Mouse (Mus musculus) intestine, embryonic 16.5 days (tissue): ENCODE results near the gene Numbl. TPM values are rescaled to one million over a fixed set of nuclear protein-coding genes. Genes with fewer than 3 reads are reported as not detected.

ENCODE experiments used
- ATAC-seq: fragments of 200-750 bp; cut with Nextera tagmentation; 2 replicates; pipeline ENCODE4 v1.8.0; 2017; ENCODE audit warnings: moderate TSS enrichment, moderate library complexity
- H3K27ac ChIP-seq: fragments of 300-500 bp; sonication (generic); 2 replicates; pipeline ENCODE4 v1.5.1; 2014; ENCODE audit warnings: mild to moderate bottlenecking, low read length
- H3K27me3 ChIP-seq: fragments of 300-500 bp; sonication (generic); replicated peaks from 2 replicates; pipeline ENCODE4 v1.6.1; 2014; ENCODE audit warnings: low read length, control low read depth, mixed read lengths; ENCODE audit not compliant: control insufficient read depth, insufficient read depth
- H3K36me3 ChIP-seq: fragments of 300-500 bp; sonication (generic); 2 replicates; pipeline ENCODE4 v1.6.1; 2014; ENCODE audit warnings: low read length, control low read depth; ENCODE audit not compliant: control insufficient read depth, insufficient read depth
- H3K4me1 ChIP-seq: fragments of 300-500 bp; sonication (generic); 2 replicates; pipeline ENCODE4 v1.6.1; 2014; ENCODE audit warnings: low read length, control low read depth, mixed read lengths; ENCODE audit not compliant: control insufficient read depth, insufficient read depth
- H3K4me2 ChIP-seq: fragments of 300-500 bp; sonication (generic); 2 replicates; pipeline ENCODE4 v1.6.1; 2014; ENCODE audit warnings: low read depth, low read length, control low read depth
- H3K4me3 ChIP-seq: fragments of 300-500 bp; sonication (generic); 2 replicates; pipeline ENCODE4 v1.5.1; 2014; ENCODE audit warnings: mild to moderate bottlenecking, low read length
- H3K9ac ChIP-seq: fragments of 300-500 bp; sonication (generic); 2 replicates; pipeline ENCODE4 v1.6.1; 2014; ENCODE audit warnings: low read depth, low read length
- H3K9me3 ChIP-seq: fragments of 300-500 bp; sonication (generic); 2 replicates; pipeline ENCODE4 v1.6.1; 2016; ENCODE audit warnings: low read length, control low read depth; ENCODE audit not compliant: control insufficient read depth
- WGBS: fragments of 180-500 bp; shearing (Covaris S2); extraction: QIAGEN DNeasy Blood & Tissue Kit; methylation state at CpG from one replicate; pipeline ENCODE4 v1.1.7; 2014; 5-methylcytosine and 5-hydroxymethylcytosine counted together
- polyA plus RNA-seq: library from polyadenylated mRNA; unstranded; fragments of >200 nt; fragmentation: Nextera tagmentation; extraction: Ambion mirVana; gene quantifications from 2 replicates; pipeline ENCODE4 v1.2.1, GENCODE M21; 2015

Numbl gene
- polyA plus RNA-seq, 1 experiment from 2014 or later, result 9.1 TPM

DNA sequence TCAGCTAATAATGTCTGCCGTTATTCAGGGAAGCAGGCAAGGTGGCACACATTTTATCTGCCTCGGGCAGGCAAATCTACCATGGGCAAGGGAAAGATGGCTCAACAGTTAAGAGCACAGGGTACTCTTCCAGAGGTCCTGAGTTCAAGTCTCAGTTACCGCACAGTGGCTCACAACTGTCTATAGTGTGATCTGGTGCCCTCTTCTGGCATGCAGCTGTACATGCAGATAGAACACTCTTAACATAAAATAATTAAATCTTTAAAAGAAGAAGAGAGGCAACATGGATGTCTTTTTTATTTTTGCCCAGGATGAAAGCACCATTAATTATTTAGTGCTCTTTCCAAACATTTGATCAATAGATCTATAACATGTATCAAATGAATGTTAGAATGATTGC is 19.0 kb downstream of the Numbl start:
- Histone ChIP-seq H3K9me3 (no peaks in the 10 kb centered on the region), H3K4me3 (no peak overlapping the region), H3K9ac (no peak overlapping the region), H3K36me3 (peaks cover 7% of the 10 kb centered on the region), H3K27me3 (no peaks in the 10 kb centered on the region), H3K27ac (no peak overlapping the region), H3K4me2 (no peak overlapping the region), H3K4me1 (peaks cover 13% of the 10 kb centered on the region; the same call in 1 of the 2 replicates)
- 98% methylated on average over 3 of the region's 3 CpGs for WGBS
- ATAC-seq, result no peak

DNA sequence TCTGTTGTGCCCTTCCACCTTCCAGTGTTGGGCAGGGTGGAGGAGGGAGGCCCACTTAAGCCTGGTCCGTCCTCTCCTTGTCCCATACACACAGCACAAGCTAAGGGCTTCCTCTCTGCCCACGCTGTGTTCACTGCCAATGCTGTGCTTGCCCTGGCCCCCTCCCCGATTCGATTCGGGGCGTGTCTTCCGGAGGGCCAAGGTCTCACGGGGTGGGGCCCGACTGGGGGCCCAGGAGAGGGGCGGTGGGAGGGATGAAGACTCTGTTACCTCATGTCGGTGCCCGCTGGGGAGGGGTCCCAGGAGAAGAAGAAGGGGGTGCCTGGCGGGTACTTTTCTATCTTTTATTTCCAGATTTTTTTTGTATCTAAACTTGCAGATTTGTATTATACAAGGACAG is 23.5 kb downstream of the Numbl start:
- WGBS, result 34% methylated on average over 13 of the region's 13 CpGs
- peak; percentile 34 for ATAC-seq

GRCm38 (mm10) chr7:27282225-27282624 is 24.0 kb downstream of the Numbl start:
- peak; percentile 55 for ATAC-seq
- Histone ChIP-seq H3K36me3 (peaks cover 2% of the 10 kb centered on the region; the same call in 1 of the 2 replicates), H3K27me3 (no peaks in the 10 kb centered on the region), H3K27ac (peak overlapping the region; percentile 68; the same call in 1 of the 2 replicates), H3K4me2 (0 out of 2 replicates have a peak overlapping the region, but pooled peaks have one; percentile 39), H3K9ac (no peak overlapping the region), H3K4me3 (no peak overlapping the region), H3K9me3 (no peaks in the 10 kb centered on the region), H3K4me1 (peaks cover 18% of the 10 kb centered on the region)
- 51% methylated on average over 4 of the region's 4 CpGs for WGBS

More for the DNA sequence above, 23.5 kb downstream of the Numbl start:
- Histone ChIP-seq H3K9ac (0 out of 2 replicates have a peak overlapping the region, but pooled peaks have one; percentile 14), H3K36me3 (peaks cover 5% of the 10 kb centered on the region), H3K4me1 (peaks cover 18% of the 10 kb centered on the region), H3K4me3 (no peak overlapping the region), H3K27me3 (no peaks in the 10 kb centered on the region), H3K4me2 (peak overlapping the region; percentile 39), H3K9me3 (no peaks in the 10 kb centered on the region), H3K27ac (peak overlapping the region; percentile 68; the same call in 1 of the 2 replicates)

- Histone ChIP-seq H3K9me3 (no peaks in the 10 kb centered on the region), H3K9ac (peak overlapping the region; percentile 2), H3K36me3 (peaks cover 2% of the 10 kb centered on the region; the same call in 1 of the 2 replicates), H3K4me3 (no peak overlapping the region), H3K27ac (peak overlapping the region; percentile 59), H3K4me1 (peaks cover 18% of the 10 kb centered on the region), H3K4me2 (0 out of 2 replicates have a peak overlapping the region, but pooled peaks have one; percentile 13), H3K27me3 (no peaks in the 10 kb centered on the region)
- peak; percentile 47 for ATAC-seq
- WGBS, result 4% methylated on average over 28 of the region's 28 CpGs
Measured at GRCm38 (mm10) chr7:27284865-27285697, 26.8 kb downstream of the Numbl start.

GRCm38 (mm10) chr7:27285698-27286066 is 27.4 kb downstream of the Numbl start:
- peak; percentile 70 for ATAC-seq
- 0 out of 2 replicates have a peak overlapping the region, but pooled peaks have one; percentile 13 for H3K4me2 ChIP-seq
- peaks cover 2% of the 10 kb centered on the region; the same call in 1 of the 2 replicates for H3K36me3 ChIP-seq
- peaks cover 17% of the 10 kb centered on the region for H3K4me1 ChIP-seq
- H3K27ac ChIP-seq, result no peak overlapping the region
- no peak overlapping the region for H3K4me3 ChIP-seq
- H3K9ac ChIP-seq, result no peak overlapping the region; the same call in 1 of the 2 replicates
- 5% methylated on average over 8 of the region's 8 CpGs for WGBS
- H3K9me3 ChIP-seq, result no peaks in the 10 kb centered on the region
- H3K27me3 ChIP-seq, result no peaks in the 10 kb centered on the region

- no peak for ATAC-seq
- Histone ChIP-seq H3K9ac (no peak overlapping the region), H3K27ac (no peak overlapping the region), H3K27me3 (no peaks in the 10 kb centered on the region), H3K36me3 (no peaks in the 10 kb centered on the region), H3K4me3 (no peak overlapping the region), H3K9me3 (no peaks in the 10 kb centered on the region), H3K4me1 (peaks cover 6% of the 10 kb centered on the region; the same call in 1 of the 2 replicates), H3K4me2 (no peak overlapping the region)
- 89% methylated on average over 7 of the region's 7 CpGs for WGBS
Measured at GRCm38 (mm10) chr7:27288732-27289131, 30.5 kb downstream of the Numbl start.

GRCm38 (mm10) chr7:27290555-27290954 is 32.3 kb downstream of the Numbl start:
- Histone ChIP-seq H3K9ac (no peak overlapping the region), H3K36me3 (no peaks in the 10 kb centered on the region), H3K4me1 (no peaks in the 10 kb centered on the region), H3K9me3 (no peaks in the 10 kb centered on the region), H3K4me3 (no peak overlapping the region), H3K27me3 (no peaks in the 10 kb centered on the region), H3K27ac (peak overlapping the region; percentile 23; the same call in 1 of the 2 replicates), H3K4me2 (no peak overlapping the region)
- no peak for ATAC-seq
- WGBS, result 71% methylated on average over 2 of the region's 2 CpGs

DNA sequence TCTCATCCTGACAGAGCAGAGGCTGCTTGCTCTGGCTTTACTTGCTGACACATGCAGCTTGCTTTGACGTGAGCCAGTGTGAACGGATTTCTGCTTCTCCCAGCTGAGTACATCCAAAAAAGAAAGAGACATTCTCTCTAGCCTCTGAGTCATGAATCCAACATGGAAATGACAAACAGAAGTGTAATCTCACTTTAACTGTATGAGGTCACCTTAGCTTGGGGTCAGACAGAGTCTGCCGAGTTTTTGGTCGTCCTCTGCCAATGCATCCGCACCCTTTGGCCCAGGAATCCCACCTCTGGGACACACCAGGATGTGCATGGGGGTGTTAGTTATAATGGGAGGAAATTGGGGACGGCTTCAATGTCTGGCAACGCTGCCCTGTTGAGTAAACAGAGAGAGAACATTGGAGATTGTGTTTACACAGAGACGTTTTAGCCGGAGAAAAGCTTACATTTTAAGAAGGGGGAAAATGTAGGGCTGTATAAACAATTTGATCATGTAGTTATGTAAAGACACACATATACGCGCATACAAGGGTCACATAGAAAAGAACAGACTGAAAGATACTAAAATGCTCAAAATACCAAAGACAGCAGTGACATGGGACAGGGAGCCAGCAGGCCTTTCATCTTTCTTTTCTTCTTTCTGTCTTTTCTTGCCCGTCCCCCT is 33.7 kb downstream of the Numbl start:
- peak; percentile 79 for ATAC-seq
- Histone ChIP-seq H3K4me1 (no peaks in the 10 kb centered on the region), H3K9me3 (no peaks in the 10 kb centered on the region), H3K27ac (peak overlapping the region; percentile 90), H3K4me3 (0 out of 2 replicates have a peak overlapping the region, but pooled peaks have one; percentile 5), H3K36me3 (no peaks in the 10 kb centered on the region), H3K27me3 (no peaks in the 10 kb centered on the region), H3K4me2 (peak overlapping the region; percentile 26), H3K9ac (no peak overlapping the region)
- 22% methylated on average over 12 of the region's 12 CpGs for WGBS

DNA sequence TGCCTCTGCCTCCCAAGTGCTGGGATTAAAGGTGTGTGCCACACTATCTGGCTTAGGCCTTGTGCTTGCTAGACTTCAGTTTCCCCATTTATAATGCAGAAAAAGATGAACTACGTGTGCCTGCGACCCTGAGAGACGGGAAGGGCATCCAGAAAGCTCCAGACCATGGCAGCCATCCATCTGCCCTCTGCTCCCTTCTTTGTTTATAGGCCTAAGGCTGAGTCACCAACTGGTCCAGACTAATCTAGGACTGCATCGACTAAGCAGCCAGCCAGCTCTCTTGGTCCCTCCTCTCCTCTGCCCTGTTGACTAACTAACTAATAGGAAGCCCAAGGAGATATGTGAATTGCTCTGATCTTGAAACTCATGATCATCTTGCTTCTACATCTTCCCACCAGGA is 37.7 kb downstream of the Numbl start:
- H3K27me3 ChIP-seq, result no peaks in the 10 kb centered on the region
- H3K4me2 ChIP-seq, result no peak overlapping the region
- H3K9ac ChIP-seq, result no peak overlapping the region
- H3K4me3 ChIP-seq, result no peak overlapping the region
- no peaks in the 10 kb centered on the region for H3K36me3 ChIP-seq
- 0 out of 2 replicates have a peak, but pooled peaks cover 6% of the 10 kb centered on the region for H3K4me1 ChIP-seq
- no peaks in the 10 kb centered on the region for H3K9me3 ChIP-seq
- no peak for ATAC-seq
- H3K27ac ChIP-seq, result no peak overlapping the region
- 69% methylated on average over 4 of the region's 4 CpGs for WGBS
